Mouse (Mus musculus): ENCODE measurements at regions not wholly inside any gene's neighbourhood (a gene's known extent, or its start where the extent isn't known, plus 50 kb on each side); places are given as distances from the start of the nearest gene placed in this dataset.

GRCm38 (mm10) chr8:89872768-89873167 is 475.4 kb downstream of the Tox3 start:
- TF ChIP-seq CTCF (IDR thresholded peaks at IDR 0.05; ENCODE audit: low read depth) (no peak), EP300 (IDR thresholded peaks at IDR 0.05; ENCODE audit: low read depth) (no peak)
